Mouse (Mus musculus) megakaryocyte, embryonic 14.5 days (primary cell): ENCODE measurements around the gene 0610009B22Rik.

Experiments
- FLI1 ChIP-seq: IDR thresholded peaks from 2 replicates; pipeline ENCODE4 v1.6.1; 2012; ENCODE audit warnings: low read length, inconsistent platforms, mixed read lengths
- GATA1 ChIP-seq: IDR thresholded peaks from 3 replicates; pipeline ENCODE4 v1.6.1; 2012; ENCODE audit warnings: mixed read lengths, low read length, inconsistent platforms, borderline replicate concordance

GRCm38 (mm10) chr11:51650691-51651515 is 37.8 kb downstream of the 0610009B22Rik start, which contains the start of the genes N4bp3 and D930048N14Rik:
- no peak for TF ChIP-seq GATA1
- no peak for TF ChIP-seq FLI1
